Mouse (Mus musculus) spleen, embryonic (tissue): Measurements from ENCODE around the gene Stox2.

ENCODE experiments used
- CTCF ChIA-PET: fragments of 350-600 bp; sonication (Branson Sonifier 250); formaldehyde crosslinking; loops from one replicate; lab custom pipeline; 2022; lab: Charles Lee

Gene Stox2

DNA sequence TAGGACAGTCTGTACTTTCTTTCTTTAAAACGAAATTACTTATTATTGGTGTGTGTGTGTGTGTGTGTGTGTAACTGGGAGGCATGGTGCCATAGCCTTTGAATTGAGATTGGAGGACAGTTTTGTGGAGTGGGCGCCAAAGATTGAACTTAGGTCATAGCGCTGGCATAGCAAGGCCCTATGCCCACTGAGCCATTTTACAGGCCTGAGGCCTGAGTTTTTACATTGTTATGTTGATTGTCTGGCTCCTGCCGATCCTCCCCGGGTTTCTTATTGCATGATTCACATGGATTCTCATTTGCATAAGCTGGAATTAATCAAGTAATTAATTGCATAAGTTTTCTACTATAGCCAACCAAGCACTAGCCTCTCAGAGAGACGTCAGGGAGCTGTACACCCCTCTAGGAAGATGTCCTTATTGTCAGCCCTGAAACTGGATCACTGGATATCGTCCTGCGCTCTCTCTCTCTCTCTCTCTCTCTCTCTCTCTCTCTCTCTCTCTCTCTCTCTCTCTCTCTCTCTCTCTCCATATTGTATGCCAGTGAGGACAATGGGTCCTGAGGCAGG is 90.7 kb downstream of the Stox2 start:
- CTCF ChIA-PET: no interaction called here

DNA sequence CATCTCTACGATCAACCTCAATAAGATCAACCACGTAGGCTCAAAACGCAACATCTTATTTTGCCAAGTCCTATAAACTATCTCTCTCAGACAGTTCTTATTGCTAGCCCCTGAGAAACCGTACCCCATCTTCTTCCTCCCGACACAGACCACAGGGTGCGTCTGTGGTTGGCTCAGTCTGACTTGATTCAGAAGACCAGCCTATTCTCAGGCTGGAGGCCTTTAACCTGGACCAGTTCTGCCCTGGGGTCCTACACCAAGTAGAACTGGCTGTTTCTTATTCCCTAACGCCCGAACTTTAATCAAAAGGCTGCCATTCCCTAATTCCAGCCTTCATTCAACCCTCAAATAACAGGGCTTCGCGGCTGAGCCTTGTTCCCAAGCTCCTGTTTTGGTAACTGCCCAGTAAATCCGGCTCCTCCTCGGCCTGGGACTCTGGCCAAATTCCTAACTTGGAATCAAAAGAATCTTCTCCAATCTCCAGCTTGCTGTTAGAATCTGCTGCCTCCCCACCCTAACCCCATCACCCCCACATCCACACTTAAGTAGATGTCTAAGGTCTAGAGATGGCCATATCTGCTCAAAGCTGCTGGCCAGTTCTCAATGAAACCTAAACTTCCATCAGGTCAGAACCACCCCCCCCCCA is 91.5 kb downstream of the Stox2 start:
- CTCF ChIA-PET: no interaction called here

DNA sequence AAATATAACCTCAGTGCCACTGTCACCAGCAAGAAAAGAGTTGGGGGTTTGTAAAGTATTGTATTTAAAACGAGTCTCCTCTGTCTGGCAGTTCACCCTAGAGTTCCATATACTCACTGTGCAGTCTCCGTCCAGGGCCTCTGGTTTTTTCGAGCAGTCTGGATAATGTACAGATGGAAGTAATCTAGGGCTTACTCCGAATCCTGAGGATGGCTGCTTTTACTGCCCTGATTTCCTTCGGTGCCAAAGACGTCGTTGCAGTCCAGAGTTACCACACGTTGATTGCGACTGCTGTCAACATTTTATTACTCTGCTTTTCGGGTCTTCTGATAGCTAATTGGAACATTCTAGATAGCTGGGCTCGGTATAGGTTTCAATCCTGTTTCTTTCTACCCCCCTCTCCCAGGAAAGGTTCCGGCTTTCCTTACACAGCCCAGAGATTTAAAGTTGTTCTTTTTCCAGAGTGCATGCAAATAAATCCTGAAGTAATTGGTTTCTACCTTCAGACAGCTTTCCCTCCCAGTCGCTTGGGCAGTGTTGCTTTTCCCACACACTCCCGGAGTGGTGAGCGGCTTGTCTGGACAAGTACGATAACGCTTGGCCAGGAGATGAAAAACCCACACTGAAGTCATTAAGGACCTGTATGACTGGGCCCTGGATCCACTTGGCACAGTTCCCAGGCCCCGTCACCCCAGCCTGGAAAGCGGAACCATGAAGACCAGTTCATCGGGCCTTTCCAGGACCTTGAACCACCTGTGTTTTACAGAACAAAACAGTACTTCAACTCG is 94.1 kb downstream of the Stox2 start:
- CTCF ChIA-PET: interaction anchor here (0.6 kb wide), 2 partner anchors 161 to 335 kb away, joined by 5 to 6 read pairs; no protein-coding TSS in a partner anchor

DNA sequence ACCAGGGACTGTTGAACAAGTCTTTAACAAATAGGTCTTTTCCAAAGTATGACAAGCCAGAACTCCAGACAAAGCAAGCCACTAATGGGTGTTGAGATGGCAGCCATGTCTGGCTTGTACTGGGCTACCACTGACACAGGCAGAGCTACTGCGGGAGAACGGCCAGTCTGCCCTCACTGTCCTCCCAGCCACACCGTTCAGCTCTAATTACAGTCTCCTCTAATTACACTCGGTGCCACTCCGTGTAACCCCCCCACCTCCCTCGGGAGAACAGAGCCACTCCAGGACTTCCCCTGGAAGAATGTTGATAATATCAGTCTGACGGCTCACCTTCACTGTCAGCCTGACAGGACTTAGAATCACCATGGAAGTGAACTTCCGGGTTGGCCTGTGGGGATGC is 97.1 kb downstream of the Stox2 start:
- CTCF ChIA-PET: no interaction called here

DNA sequence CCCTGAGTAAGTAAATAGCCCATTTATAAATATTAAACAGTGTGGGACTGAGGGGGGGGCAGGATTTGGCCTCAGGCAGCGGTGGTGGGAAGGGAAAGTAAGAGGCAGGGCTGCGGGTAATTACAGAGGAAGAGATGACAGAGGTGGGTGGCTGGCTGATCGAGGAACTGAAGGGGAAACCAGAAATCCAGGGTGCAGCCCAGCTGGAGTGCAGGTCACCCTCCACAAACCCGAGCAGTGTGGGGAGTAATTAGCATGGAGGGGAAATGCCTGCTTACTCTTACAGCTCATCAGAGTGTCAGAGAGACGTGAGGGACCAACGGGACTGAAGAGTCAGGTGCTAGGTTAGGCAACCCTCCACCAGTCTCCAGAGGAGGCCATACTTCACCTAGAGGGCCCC is 98.4 kb downstream of the Stox2 start:
- CTCF ChIA-PET: no interaction called here

DNA sequence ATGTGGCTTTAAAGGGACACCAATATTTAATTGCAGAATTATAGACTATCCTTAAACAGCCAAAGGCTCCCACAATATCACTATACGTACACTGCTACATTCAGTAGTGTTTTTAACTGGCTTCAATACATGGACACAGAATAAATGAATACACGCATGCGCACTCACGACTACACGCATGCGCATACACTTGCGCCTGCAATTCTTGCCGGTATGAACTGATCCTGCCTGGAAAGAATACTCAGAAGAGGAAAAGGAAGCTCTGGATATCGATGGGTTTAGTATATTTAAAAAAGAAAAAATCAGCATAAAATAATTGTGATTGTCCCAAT is 100.4 kb downstream of the Stox2 start:
- CTCF ChIA-PET: interaction anchor here (0.7 kb wide), 1 partner anchor 65 kb away, joined by 6 read pairs; no protein-coding TSS in a partner anchor

DNA sequence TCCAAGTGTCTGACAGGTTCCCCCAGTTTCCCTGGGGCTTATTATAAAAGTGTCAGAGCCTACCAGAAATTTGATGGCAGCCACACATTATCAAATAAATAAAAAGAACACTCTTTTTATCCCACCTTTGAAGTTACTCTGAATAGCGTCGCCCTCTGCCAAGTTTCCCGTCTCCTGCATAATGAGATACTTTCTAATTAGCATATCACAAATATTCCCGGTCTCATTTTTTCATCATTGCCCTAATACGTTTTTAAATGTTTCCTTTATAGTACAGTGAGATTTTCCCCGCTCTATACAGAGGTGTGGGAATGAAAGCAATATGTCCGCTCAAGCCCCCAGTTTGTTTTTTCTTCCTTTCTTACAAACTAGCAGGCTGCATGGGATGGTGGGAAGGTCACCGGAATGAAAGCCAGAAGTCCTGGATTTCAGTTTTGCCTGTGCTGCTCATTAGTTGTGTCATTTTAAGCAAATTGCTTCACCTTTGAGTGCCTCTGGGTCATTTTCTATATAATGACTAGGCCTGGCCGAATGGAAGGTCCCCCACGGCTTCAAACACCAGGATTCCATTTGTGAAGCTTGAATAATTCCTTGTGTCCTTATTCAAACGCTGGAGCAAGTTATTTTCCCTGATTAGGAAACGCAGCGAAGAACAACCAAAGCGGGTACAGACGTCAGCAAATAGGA is 100.9 kb downstream of the Stox2 start:
- CTCF ChIA-PET: interaction anchor here (0.7 kb wide), 1 partner anchor 65 kb away, joined by 6 read pairs; no protein-coding TSS in a partner anchor

DNA sequence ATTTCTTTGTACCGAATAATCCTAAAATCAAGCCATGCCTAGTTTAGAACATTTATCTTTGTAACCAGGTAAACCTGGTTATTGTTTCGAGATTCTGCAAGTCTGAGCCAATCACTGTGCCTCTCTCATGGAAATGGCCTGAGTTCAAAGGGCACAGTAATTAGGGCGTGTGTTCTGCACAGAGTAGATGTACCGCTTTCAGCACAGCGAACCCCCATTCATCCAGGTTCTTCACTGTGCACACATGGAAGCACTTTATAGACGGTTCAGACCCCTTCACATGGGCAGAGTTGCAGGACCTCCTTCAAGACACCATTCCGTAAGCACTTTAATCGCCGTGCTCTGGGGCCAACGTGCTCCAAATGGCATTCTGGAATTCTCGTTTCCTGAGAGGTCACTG is 104.7 kb downstream of the Stox2 start:
- CTCF ChIA-PET: no interaction called here

DNA sequence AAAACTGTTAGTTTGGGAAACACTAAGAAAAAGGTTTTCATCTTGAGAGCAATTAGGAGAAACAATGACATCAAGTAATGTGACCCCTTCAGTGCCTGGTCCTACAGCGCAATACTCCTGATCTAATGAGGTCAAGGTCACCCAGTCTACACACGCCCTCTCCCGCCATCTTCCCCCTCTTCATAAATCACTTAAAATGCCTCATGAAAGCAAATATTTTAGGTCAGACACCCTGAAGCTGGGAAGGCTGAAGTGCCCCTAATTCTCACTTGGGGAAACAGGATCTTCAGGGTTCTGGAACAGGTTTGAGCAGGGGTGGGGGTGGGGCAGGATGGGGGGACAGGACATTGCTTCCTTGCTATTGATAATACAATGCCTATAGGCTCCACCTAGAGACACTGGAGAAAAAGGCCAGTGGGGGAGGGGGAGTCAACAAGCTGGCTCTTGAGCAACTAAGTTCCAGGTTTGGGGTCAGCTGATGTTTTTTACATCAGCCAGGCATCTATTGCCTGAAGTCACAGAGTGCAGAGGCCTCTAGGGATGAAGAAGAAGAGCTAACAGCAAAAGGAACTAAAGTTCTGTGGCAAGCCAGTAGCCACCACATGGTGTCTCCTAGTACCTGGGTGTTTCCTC is 107.4 kb downstream of the Stox2 start:
- CTCF ChIA-PET: no interaction called here

DNA sequence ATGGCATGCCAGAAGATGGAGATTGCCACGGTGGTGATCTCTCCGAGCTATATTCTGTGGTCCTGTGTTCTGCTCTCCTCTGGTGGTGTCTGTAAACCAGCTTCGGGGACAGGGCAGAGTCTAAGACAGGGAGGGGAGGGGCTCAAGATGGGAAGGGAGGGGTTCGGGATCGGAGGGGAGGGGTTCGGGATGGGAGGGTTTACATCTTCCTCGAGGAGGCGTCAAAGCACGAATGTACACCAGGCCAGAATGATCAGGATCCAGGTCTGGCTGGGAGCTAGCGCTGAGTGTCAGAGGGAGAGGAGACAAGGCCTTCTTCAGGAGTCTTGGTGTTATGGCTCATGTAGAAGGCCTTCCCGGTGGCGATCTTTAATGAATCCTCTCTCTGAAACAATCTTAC is 109.7 kb downstream of the Stox2 start:
- CTCF ChIA-PET: no interaction called here

DNA sequence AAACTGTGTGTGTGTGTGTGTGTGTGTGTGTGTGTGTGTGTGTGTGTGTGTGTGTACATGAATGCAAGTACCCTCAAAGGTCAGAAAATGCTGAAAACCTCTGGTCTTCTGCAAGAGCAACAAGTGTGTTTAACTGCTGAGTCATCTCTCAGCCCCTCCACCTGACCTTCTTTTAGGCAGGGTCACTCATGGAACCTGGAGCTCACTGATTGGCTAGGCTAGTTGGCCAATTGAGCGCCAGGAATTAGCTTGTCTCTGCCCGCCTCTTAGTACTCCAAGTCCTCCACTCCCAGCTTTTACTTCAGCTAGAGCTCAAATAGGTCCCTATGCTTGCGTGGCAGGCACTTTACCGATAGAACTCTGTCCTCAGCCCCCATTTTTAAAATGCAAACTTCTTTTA is 110.2 kb downstream of the Stox2 start:
- CTCF ChIA-PET: no interaction called here

DNA sequence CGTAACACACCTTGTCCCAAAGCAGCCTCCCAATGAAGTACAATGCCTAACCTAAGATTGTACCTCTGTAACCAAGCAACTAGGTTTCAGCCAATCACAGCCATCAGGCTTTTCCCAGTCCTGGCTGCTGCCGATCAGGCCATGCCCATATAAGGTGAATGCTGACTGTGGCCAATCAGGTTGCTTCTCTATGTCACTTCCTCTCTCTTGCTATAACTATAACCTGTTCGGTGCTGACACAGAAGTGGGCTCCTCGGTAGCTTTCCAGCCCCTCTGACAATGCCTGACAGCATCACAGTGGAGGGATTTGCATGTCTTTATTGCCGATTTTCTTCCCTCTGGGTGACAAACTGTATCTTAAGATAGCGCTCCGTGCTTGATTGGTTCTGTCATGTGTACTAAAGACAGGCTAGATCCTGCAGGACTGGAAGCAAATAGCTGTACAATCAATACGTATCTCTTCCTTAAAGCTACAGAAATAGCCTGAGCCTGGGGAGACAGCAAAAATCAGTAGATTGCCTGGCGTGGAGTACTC is 111.9 kb downstream of the Stox2 start:
- CTCF ChIA-PET: no interaction called here

DNA sequence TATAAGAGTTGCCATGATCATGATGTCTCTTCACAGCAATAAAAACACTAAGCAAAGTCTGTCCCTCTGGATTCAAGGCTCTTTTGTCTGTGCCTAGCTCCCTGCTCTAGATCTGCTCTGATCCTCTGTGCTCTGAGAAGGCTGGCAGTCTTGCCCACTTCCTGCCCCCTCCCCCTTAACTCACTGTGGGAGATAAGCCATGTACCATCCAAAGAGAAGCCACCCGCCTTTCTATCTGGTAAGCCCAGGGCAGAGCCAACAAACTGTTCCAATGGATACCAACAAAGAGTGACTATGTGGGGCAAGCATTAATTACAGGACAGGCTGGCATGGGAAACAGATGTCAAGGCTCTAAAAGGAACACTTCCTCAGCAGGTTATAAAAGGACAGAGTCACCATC is 113.2 kb downstream of the Stox2 start:
- CTCF ChIA-PET: no interaction called here

DNA sequence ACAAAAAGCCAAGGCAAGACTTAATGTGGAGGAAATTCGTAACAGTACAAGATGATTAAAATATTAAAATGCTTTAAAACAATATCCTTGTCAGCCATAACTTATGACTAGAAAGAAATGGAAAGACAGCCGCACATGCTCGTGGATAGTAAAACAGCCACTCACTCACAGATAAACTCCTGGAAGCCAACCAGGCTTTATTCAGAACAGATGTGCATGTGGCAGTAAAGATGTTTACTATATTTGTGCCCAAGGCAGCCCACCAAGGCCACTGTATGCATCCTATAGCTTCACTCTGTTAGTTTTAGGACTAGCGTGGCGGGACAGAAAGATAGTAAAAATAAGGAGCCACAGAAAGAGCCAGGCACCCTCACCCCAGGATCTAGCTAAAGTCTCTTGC is 115.2 kb downstream of the Stox2 start:
- CTCF ChIA-PET: no interaction called here

DNA sequence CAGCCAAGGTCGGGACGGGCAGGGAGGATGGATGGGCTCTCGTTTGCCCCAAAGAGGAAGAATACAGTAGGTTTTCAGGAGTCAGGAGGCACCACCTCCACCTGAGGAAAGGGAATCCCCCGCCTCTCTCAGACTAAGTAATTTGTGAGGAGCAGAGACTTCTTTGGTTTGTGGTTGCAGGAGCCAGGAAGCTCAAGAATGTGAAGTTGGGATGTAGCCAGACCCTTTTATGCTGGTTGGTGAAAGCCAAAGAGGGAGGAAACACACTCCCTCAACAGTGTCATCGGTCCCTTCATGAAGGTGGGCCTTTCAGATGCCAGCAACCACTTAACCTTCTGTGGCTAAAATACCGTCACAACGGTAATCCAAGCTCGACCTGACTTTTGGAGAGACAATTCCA is 119.8 kb downstream of the Stox2 start:
- CTCF ChIA-PET: no interaction called here

DNA sequence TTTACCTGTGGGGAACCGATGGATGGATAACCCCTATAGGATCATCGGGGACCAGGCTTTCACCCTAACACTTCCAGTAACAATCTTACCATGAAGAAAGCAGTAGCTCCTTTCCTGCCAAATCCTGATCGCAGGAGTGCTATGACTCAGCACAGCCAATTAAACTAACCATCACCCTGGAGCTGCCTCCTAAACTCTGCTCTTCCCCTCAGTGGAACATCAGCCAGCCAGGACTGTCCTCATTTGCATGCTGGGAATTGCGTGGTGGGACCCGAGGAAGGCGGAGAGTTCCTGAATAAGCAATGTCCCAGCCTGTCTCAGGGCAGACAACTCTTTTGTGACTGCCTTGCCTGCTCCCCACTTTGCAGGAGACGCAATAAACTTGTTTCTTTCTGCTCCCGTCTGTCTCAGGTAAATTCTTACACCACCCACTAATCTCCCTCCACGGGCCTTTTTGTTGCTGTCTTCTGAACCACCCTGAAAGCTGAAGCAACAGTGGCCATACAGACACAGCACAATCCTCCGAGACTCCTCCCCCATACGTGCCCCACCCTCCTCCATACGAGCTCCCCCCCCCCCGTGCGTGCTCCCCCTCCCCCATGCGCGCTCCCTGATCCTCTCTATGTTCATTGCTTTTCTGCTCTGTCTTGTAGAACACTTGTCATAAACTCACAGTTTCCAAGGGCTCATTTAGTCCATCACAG is 121.9 kb downstream of the Stox2 start:
- CTCF ChIA-PET: no interaction called here

DNA sequence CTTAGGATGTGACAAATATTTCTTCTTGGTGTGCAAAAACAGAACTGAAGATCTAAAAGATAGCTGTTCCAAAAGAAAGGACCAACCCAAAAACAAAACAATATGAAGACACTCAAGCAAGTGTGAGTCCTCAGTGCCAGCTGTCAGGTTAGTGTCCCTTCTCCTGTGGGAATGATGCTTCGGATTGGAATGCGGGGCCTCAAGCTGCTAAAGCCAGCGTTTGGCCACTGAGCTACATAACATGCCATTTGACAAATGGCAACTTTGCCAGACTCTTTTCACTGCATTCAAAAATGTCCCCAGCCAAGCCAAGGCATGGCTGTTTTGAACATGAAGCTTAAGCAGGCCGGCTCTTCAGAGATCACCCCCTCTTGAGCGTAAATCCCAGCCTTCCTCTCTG is 124.9 kb downstream of the Stox2 start:
- CTCF ChIA-PET: interaction anchor here (0.6 kb wide), 1 partner anchor 165 kb away, joined by 4 read pairs; no protein-coding TSS in a partner anchor

DNA sequence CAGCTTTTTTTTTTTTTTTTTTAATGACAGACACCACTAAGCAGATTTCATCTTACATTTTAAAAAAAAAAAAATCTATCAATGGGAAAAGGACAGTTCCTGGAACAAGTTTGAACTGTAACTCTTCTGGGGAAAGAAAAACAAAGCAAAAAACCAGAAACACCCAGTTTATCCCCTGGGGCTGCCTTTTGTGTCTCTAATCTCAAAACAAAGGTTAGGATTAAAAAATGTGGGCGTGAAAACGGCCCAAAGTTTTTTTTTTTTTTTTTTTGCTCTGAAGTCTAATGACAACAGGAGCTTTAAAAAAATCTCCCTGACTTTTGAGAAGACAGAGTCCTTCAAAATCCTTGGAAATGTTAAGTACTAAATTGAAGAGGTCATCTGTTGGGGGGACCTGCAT is 125.5 kb downstream of the Stox2 start:
- CTCF ChIA-PET: interaction anchor here (0.6 kb wide), 1 partner anchor 165 kb away, joined by 4 read pairs; no protein-coding TSS in a partner anchor

DNA sequence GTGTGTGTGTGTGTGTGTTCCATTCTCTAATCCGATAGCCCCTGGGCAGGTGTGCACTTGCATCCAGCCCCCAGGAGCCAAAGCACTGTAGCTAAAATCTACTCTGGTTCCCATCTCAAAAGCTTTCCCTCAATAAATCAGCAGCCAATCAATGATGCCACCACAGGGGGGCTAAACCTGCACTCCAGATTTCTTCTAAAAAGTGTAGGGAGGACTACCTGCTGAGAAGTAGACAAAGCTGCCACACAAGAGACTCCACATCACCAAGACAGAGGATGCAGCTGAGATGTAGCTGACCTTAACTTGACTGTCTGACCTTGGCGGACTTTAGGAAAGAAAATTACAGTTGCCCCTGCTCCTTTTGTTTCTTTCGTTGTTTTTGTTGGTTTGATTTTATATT is 127.7 kb downstream of the Stox2 start:
- CTCF ChIA-PET: no interaction called here

DNA sequence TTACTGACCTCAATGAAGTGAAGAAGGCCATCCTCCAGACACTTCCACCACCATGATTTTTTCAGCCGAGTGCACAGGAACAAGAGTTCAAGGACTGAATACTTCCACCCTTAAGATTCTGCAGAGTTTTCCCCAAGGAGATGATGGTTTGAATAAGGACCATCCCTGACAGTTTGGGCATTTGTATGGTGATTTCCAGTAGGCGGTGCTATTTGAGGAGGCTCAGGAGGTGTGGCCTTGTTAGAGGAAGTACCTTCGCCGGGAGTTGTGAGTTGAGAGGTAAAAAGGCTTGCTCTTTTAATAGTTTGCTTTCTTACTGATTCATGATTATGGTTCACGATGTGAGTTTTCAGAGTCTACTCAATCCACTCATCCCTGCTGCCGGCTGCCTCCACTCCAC is 138.0 kb downstream of the Stox2 start:
- CTCF ChIA-PET: no interaction called here

DNA sequence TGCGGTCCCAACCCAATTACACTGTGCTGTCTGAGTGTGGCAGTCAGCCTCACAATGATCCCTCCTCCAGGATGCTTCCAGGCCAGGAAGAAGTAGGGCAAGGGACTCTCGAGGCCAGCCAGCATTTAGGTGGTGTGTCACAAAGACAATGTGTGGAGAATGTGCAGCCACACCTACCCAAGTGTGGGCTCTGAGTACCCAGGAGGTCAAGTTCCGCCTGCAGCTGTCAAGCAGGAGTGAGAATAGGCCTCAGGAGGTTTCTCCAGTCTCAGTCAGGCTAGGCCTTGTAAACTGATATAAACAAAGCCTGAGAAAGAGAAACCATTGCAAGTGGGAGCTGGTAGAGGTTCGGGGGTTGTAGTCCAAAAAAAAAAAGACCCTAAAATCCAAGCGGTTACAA is 139.8 kb downstream of the Stox2 start:
- CTCF ChIA-PET: no interaction called here
